Mouse (Mus musculus) myocyte (in vitro differentiated cells): ENCODE measurements at regions not wholly inside any gene's neighbourhood (a gene's known extent, or its start where the extent isn't known, plus 50 kb on each side); places are given as distances from the start of the nearest gene placed in this dataset.

Experiments
- MAX ChIP-seq: IDR thresholded peaks from one replicate; pipeline ENCODE4 v1.6.1; 2011; ENCODE audit warnings: low read depth, mild to moderate bottlenecking, control low read depth
- POLR2A ChIP-seq: IDR thresholded peaks from one replicate; pipeline ENCODE4 v1.6.1; 2011; ENCODE audit warnings: low read depth, mild to moderate bottlenecking, control low read depth, moderate library complexity; ENCODE audit not compliant: insufficient read length
- TCF3 ChIP-seq: IDR thresholded peaks from one replicate; pipeline ENCODE4 v1.6.1; 2011; ENCODE audit warnings: low read depth, control low read depth; ENCODE audit not compliant: insufficient read length

GRCm38 (mm10) chr13:83730155-83730712 is 226.4 kb downstream of the Mef2c start:
- TF ChIP-seq POLR2A (no peak), MAX (no peak), TCF3 (no peak)
